Mouse (Mus musculus) neural tube, embryonic 11.5 days (tissue): ENCODE data around the gene Pola2. TPM values are rescaled to one million over a fixed set of nuclear protein-coding genes. Genes with fewer than 3 reads are reported as not detected.

Experiments
- ATAC-seq: fragments of 200-750 bp; cut with Nextera tagmentation; 2 replicates; pipeline ENCODE4 v1.8.0; 2017; ENCODE audit warnings: moderate number of reproducible peaks, mild to moderate bottlenecking, moderate TSS enrichment, moderate library complexity; ENCODE audit not compliant: insufficient read depth, low FRiP score, low TSS enrichment
- DNase-seq: peaks from one replicate; pipeline ENCODE4 v3.0.0-alpha.2; 2015; ENCODE audit warnings: low spot score
- H3K27ac ChIP-seq: fragments of 300-500 bp; sonication (generic); 2 replicates; pipeline ENCODE4 v1.5.1; 2014; ENCODE audit warnings: low read depth, mild to moderate bottlenecking, low read length
- H3K27me3 ChIP-seq: fragments of 300-500 bp; sonication (generic); 2 replicates; pipeline ENCODE4 v1.6.1; 2014; ENCODE audit warnings: mild to moderate bottlenecking, low read length, mixed read lengths; ENCODE audit not compliant: control insufficient read depth, insufficient read depth
- H3K36me3 ChIP-seq: fragments of 300-500 bp; sonication (generic); 2 replicates; pipeline ENCODE4 v1.6.1; 2014; ENCODE audit warnings: mild to moderate bottlenecking, low read length, moderate library complexity, mixed read lengths; ENCODE audit not compliant: control insufficient read depth, insufficient read depth
- H3K4me1 ChIP-seq: fragments of 300-500 bp; sonication (generic); 2 replicates; pipeline ENCODE4 v1.6.1; 2014; ENCODE audit warnings: low read length, mixed read lengths; ENCODE audit not compliant: control insufficient read depth, insufficient read depth
- H3K4me2 ChIP-seq: fragments of 300-500 bp; sonication (generic); 2 replicates; pipeline ENCODE4 v1.6.1; 2014; ENCODE audit warnings: low read depth, mild to moderate bottlenecking, moderate library complexity
- H3K4me3 ChIP-seq: fragments of 300-500 bp; sonication (generic); 2 replicates; pipeline ENCODE4 v1.5.1; 2014; ENCODE audit warnings: low read depth, low read length
- H3K9ac ChIP-seq: fragments of 300-500 bp; sonication (generic); 2 replicates; pipeline ENCODE4 v1.6.1; 2014; ENCODE audit warnings: mild to moderate bottlenecking, low read length
- H3K9me3 ChIP-seq: fragments of 300-500 bp; sonication (generic); 2 replicates; pipeline ENCODE4 v1.6.1; 2016; ENCODE audit warnings: low read length; ENCODE audit not compliant: control insufficient read depth
- WGBS: fragments of 180-500 bp; shearing (Covaris S2); extraction: QIAGEN DNeasy Blood & Tissue Kit; methylation state at CpG from one replicate; pipeline ENCODE4 v1.1.7; 2014; 5-methylcytosine and 5-hydroxymethylcytosine counted together
- polyA plus RNA-seq: library from polyadenylated mRNA; unstranded; fragments of >200 nt; fragmentation: Nextera tagmentation; extraction: Ambion mirVana; gene quantifications from 2 replicates; pipeline ENCODE4 v1.2.1, GENCODE M21; 2014

The Pola2 gene
- polyA plus RNA-seq, 1 experiment from 2014 or later, result 79.9 TPM

DNA sequence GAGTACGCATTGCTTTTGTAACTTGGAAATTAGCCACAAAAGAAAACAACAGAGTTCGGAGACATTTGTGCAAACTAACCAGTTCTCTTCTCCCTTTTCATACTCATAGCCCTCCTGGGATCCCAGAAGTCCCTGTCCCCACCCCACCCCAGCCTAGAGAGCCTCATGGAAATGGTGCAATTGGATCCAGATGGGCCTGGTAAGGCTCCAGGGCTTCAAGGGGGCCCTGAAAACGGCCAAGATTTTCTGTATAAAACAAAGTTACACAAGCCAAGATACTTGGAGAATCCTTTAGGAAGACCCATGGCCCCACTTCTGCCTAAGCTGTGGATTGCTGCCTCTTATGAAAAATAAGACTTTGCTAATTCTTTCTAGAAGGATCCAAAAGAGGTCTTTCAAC, 13.7 kb upstream of the Pola2 start:
- Histone ChIP-seq H3K9ac (no peak overlapping the region), H3K4me2 (no peak overlapping the region), H3K27ac (no peak overlapping the region), H3K4me1 (no peaks in the 10 kb centered on the region), H3K4me3 (no peak overlapping the region), H3K36me3 (no peaks in the 10 kb centered on the region), H3K27me3 (no peaks in the 10 kb centered on the region), H3K9me3 (no peaks in the 10 kb centered on the region)
- WGBS, result 82% methylated on average over 3 of the region's 3 CpGs
- ATAC-seq (no peak), DNase-seq (no peak)

DNA sequence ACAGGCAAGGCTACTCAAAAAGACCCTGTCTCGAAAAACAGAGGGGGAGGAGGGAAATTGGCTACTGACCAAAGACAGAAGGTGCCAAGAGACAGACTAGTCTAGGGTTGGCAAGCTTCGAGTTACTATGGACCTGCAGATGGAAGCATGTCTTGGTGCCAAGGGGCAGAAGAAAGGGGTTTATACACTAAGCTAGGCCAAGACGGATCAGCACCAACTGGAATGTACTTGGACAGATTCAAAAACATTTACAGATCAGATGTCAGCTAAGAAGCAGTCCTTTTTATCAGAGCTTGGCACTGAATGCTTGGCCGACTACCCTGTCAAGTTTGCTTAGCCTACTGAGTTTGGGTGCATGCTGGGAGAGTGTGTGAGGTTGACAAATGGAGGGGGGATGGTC, 11.7 kb upstream of the Pola2 start:
- H3K9ac ChIP-seq, result no peak overlapping the region

GRCm38 (mm10) chr19:5975112-5975511, 11.1 kb upstream of the Pola2 start:
- Histone ChIP-seq H3K27me3 (no peaks in the 10 kb centered on the region), H3K4me3 (no peak overlapping the region), H3K9me3 (no peaks in the 10 kb centered on the region), H3K9ac (no peak overlapping the region), H3K4me1 (no peaks in the 10 kb centered on the region), H3K27ac (no peak overlapping the region), H3K36me3 (no peaks in the 10 kb centered on the region), H3K4me2 (no peak overlapping the region)
- no peak for ATAC-seq
- DNase-seq, result no peak
- 86% methylated on average over 4 of the region's 4 CpGs for WGBS

More for the DNA sequence above, 11.7 kb upstream of the Pola2 start:
- Histone ChIP-seq H3K9me3 (no peaks in the 10 kb centered on the region), H3K27me3 (no peaks in the 10 kb centered on the region), H3K4me2 (no peak overlapping the region), H3K4me1 (no peaks in the 10 kb centered on the region), H3K4me3 (no peak overlapping the region), H3K27ac (no peak overlapping the region), H3K36me3 (no peaks in the 10 kb centered on the region)
- no peak for ATAC-seq
- WGBS, result 82% methylated on average over 4 of the region's 4 CpGs
- DNase-seq, result no peak

- Histone ChIP-seq H3K4me1 (peaks cover 8% of the 10 kb centered on the region), H3K27me3 (no peaks in the 10 kb centered on the region), H3K9me3 (no peaks in the 10 kb centered on the region), H3K36me3 (no peaks in the 10 kb centered on the region), H3K9ac (no peak overlapping the region), H3K4me2 (no peak overlapping the region), H3K4me3 (no peak overlapping the region), H3K27ac (no peak overlapping the region)
- 88% methylated on average over 10 of the region's 10 CpGs for WGBS
- ATAC-seq (no peak), DNase-seq (no peak)
Measured at GRCm38 (mm10) chr19:5967664-5968063, 3.7 kb upstream of the Pola2 start.

DNA sequence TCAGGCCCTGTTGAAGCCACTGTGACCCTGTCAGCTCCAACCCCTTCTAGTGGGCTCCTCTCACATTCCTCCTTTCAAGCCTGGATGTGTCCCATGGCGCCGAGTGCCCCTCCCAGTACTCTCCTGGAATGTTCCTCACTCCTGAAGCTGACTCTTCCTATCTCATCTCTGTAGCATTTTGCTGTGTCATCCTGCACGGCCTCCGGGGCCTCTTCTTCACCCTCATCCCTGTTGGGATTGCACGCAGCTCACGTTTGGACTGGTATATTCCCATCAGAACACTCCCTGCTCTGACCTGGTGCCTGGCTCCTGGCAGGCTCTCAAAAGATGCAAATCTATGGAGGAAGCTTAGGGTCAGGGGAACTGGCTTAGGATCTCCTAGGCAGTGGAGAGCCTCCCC, 2.8 kb upstream of the Pola2 start:
- no peaks in the 10 kb centered on the region for H3K27me3 ChIP-seq
- H3K4me1 ChIP-seq, result peaks cover 8% of the 10 kb centered on the region
- DNase-seq (no peak), ATAC-seq (no peak)
- H3K9me3 ChIP-seq, result no peaks in the 10 kb centered on the region
- no peak overlapping the region for H3K27ac ChIP-seq
- H3K9ac ChIP-seq, result 0 out of 2 replicates have a peak overlapping the region, but pooled peaks have one; percentile 11
- no peaks in the 10 kb centered on the region for H3K36me3 ChIP-seq
- no peak overlapping the region for H3K4me2 ChIP-seq
- H3K4me3 ChIP-seq, result no peak overlapping the region
- 73% methylated on average over 6 of the region's 6 CpGs for WGBS

GRCm38 (mm10) chr19:5965910-5966309, 1.9 kb upstream of the Pola2 start:
- ATAC-seq (no peak), DNase-seq (no peak)
- H3K27me3 ChIP-seq, result no peaks in the 10 kb centered on the region
- no peak overlapping the region for H3K27ac ChIP-seq
- no peak overlapping the region for H3K4me3 ChIP-seq
- H3K9me3 ChIP-seq, result no peaks in the 10 kb centered on the region
- no peak overlapping the region for H3K9ac ChIP-seq
- H3K36me3 ChIP-seq, result no peaks in the 10 kb centered on the region
- no peak overlapping the region for H3K4me2 ChIP-seq
- 88% methylated on average over 2 of the region's 2 CpGs for WGBS
- H3K4me1 ChIP-seq, result peaks cover 8% of the 10 kb centered on the region

GRCm38 (mm10) chr19:5965280-5965679, 1.3 kb upstream of the Pola2 start:
- no peaks in the 10 kb centered on the region for H3K36me3 ChIP-seq
- peaks cover 8% of the 10 kb centered on the region for H3K4me1 ChIP-seq
- no peak overlapping the region for H3K4me3 ChIP-seq
- no peak overlapping the region for H3K4me2 ChIP-seq
- no peak overlapping the region for H3K9ac ChIP-seq
- ATAC-seq, result no peak
- DNase-seq, result peak; percentile 81
- no peaks in the 10 kb centered on the region for H3K9me3 ChIP-seq
- 12% methylated on average over 4 of the region's 4 CpGs for WGBS
- no peaks in the 10 kb centered on the region for H3K27me3 ChIP-seq
- H3K27ac ChIP-seq, result no peak overlapping the region

- 88% methylated on average over 2 of the region's 2 CpGs for WGBS
- H3K27me3 ChIP-seq, result no peaks in the 10 kb centered on the region
- H3K9me3 ChIP-seq, result no peaks in the 10 kb centered on the region
- ATAC-seq (no peak), DNase-seq (no peak)
- H3K36me3 ChIP-seq, result no peaks in the 10 kb centered on the region
- H3K4me1 ChIP-seq, result peaks cover 8% of the 10 kb centered on the region
- no peak overlapping the region for H3K9ac ChIP-seq
- H3K27ac ChIP-seq, result no peak overlapping the region
- peak overlapping the region; percentile 62; the same call in 1 of the 2 replicates for H3K4me3 ChIP-seq
- peak overlapping the region; percentile 71 for H3K4me2 ChIP-seq
Measured at GRCm38 (mm10) chr19:5964804-5965203, 802 bp upstream of the Pola2 start.

- Histone ChIP-seq H3K27ac (no peak overlapping the region), H3K4me3 (peak overlapping the region; percentile 62), H3K27me3 (no peaks in the 10 kb centered on the region), H3K4me2 (peak overlapping the region; percentile 71), H3K4me1 (peaks cover 8% of the 10 kb centered on the region), H3K9ac (no peak overlapping the region), H3K36me3 (no peaks in the 10 kb centered on the region), H3K9me3 (no peaks in the 10 kb centered on the region)
- ATAC-seq (no peak), DNase-seq (no peak)
- 27% methylated on average over 1 of the region's 1 CpGs for WGBS
Measured at GRCm38 (mm10) chr19:5962651-5963050, 1.4 kb downstream of the Pola2 start.
